Mouse (Mus musculus) ES-E14 (cell line): ENCODE measurements around the gene Tmem145. TPM values are rescaled to one million over a fixed set of nuclear protein-coding genes. Genes with fewer than 3 reads are reported as not detected.

Source experiments
- DNase-seq: peaks from one replicate; pipeline ENCODE4 v3.0.0-alpha.2; 2013; ENCODE audit warnings: low read depth, low spot score
- H3K27ac ChIP-seq: 2 replicates; pipeline ENCODE4 v1.5.1; 2012; ENCODE audit warnings: low read depth, mild to moderate bottlenecking, low read length, moderate library complexity, mixed read lengths; ENCODE audit not compliant: poor library complexity, insufficient read depth, severe bottlenecking
- H3K36me3 ChIP-seq: 2 replicates; pipeline ENCODE4 v1.6.1; 2012; ENCODE audit warnings: mild to moderate bottlenecking, low read length, moderate library complexity, mixed read lengths; ENCODE audit not compliant: control insufficient read depth, poor library complexity, insufficient read depth, severe bottlenecking
- H3K4me1 ChIP-seq, 2 experiments: fragments of 150-350 bp in 1 of 2; sonication (generic) in 1 of 2; 2 replicates each; pipeline ENCODE4 v1.6.1; 2012; ENCODE audit warnings: low read length in 2 of 2, mild to moderate bottlenecking in 1 of 2, mixed read lengths in 1 of 2; ENCODE audit not compliant: control insufficient read depth in 2 of 2, insufficient read depth in 2 of 2, poor library complexity in 1 of 2
- H3K4me3 ChIP-seq, 2 experiments: fragments of 150-350 bp in 1 of 2; sonication (generic) in 1 of 2; 2 replicates each; pipeline ENCODE4 v1.5.1; 2012; ENCODE audit warnings: low read length in 2 of 2, low read depth in 1 of 2, mild to moderate bottlenecking in 1 of 2, mixed read lengths in 1 of 2; ENCODE audit not compliant: insufficient read depth in 1 of 2, poor library complexity in 1 of 2, severe bottlenecking in 1 of 2
- H3K9ac ChIP-seq: 2 replicates; pipeline ENCODE4 v1.6.1; 2012; ENCODE audit warnings: low read depth, mild to moderate bottlenecking, low read length, mixed read lengths; ENCODE audit not compliant: poor library complexity, insufficient read depth, severe bottlenecking
- H3K9me3 ChIP-seq: fragments of 150-350 bp; sonication (generic); 2 replicates; pipeline ENCODE4 v1.6.1; 2012; ENCODE audit warnings: low read depth, mild to moderate bottlenecking, low read length; ENCODE audit not compliant: control insufficient read depth, insufficient read depth
- CHD2 ChIP-seq: IDR thresholded peaks from 2 replicates; pipeline ENCODE4 v1.6.1; 2014; ENCODE audit warnings: mild to moderate bottlenecking, low read depth, low read length, inconsistent platforms
- HCFC1 ChIP-seq: IDR thresholded peaks from 2 replicates; pipeline ENCODE4 v1.6.1; 2012; ENCODE audit warnings: low read length, inconsistent platforms, borderline replicate concordance; ENCODE audit not compliant: insufficient read depth
- MAFK ChIP-seq: IDR thresholded peaks from 2 replicates; pipeline ENCODE4 v1.6.1; 2014; ENCODE audit warnings: mild to moderate bottlenecking, low read depth, low read length, inconsistent platforms; ENCODE audit not compliant: insufficient read depth
- ZC3H11A ChIP-seq: IDR thresholded peaks from 2 replicates; pipeline ENCODE4 v1.6.1; 2012; ENCODE audit warnings: low read depth, mild to moderate bottlenecking, inconsistent platforms, low read length, borderline replicate concordance
- ZNF384 ChIP-seq: IDR thresholded peaks from 2 replicates; pipeline ENCODE4 v1.6.1; 2012; ENCODE audit warnings: low read depth, low read length, inconsistent platforms
- in situ Hi-C, 2 experiments: fragments of 600-800 bp; cut with MboI; formaldehyde crosslinking; loops; one replicate each; pipeline ENCODE4 v1.15.1; 2025; ENCODE audit warnings: low sequenced_read_pairs in 2 of 2, inconsistent platforms in 1 of 2; ENCODE audit not compliant: unreplicated experiment in 2 of 2
- total RNA-seq: library from RNA; depleted of rRNA; stranded (reverse); fragments of 300-350 nt; gene quantifications from 2 replicates; pipeline ENCODE4 v1.2.3, GENCODE M21; 2012

Gene Tmem145
- total RNA-seq, 1 experiment: 1.2 TPM

DNA sequence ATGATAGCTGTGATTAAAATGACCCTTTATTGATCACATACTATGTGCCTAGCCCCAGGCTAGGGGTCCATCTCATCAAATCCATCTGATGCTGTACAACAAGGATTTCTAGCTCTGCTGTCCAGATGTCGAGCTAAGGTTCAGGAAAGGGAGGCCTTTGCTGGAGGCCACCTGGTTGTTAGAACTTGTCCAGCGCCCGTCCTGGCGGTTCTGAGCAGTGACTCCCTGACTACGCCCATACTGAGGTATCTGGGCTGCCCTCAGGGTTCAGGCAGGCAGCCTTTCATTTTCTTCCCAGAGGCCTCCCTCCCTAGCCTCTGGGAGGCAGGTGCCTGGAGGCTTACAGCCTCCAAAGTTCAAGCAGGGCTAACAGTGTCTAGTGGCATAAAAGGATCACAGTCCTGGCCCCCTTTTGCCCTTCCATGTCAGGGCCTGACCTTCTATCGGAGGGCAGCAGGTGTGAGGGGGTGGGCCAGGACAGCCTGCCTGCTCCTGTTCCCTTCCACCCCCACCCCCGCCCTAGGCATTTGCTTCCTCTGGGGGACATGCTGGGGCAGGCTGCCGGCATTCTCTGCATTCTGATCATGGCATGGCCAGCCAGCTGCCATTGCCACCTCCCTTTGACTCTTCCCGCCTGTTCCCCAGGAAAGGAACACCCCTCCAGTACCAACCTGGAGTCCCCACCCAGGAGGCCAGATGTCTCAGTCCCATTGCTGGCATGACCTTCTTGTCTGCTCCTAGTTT is 30.2 kb upstream of the Tmem145 start:
- Histone ChIP-seq H3K27ac (peak overlapping the region; percentile 3; the same call in 1 of the 2 replicates), H3K9ac (peak overlapping the region; percentile 52), H3K4me1 (peaks cover 14 to 55% of the 10 kb centered on the region in 2 experiments), H3K36me3 (no peaks in the 10 kb centered on the region), H3K4me3 (no peak overlapping the region), H3K9me3 (no peaks in the 10 kb centered on the region)
- no peak for DNase-seq
- TF ChIP-seq HCFC1 (no peak), MAFK (no peak), ZNF384 (no peak), ZC3H11A (no peak), CHD2 (no peak)
- in situ Hi-C loops: no loop called here

DNA sequence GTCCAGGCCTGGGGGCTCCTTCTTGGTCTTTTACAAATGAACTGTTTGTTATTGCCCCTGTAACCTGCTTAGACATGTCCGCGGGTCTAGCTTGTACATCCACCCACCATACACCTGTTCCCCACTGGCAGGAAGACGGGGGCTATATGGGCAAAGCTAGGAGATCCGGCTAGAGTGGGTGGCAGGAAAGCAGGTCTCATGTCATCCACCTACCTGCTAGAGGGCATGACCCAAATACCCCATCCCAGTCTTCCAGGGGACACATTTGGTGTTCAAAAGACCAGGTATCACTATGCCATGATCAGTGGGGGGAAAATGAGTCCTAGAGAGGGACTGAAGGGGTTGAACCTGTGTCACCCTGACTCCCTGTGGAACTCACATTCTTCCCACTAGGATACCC is 28.5 kb upstream of the Tmem145 start:
- H3K27ac ChIP-seq: peak overlapping the region; percentile 87; the same call in 1 of the 2 replicates

DNA sequence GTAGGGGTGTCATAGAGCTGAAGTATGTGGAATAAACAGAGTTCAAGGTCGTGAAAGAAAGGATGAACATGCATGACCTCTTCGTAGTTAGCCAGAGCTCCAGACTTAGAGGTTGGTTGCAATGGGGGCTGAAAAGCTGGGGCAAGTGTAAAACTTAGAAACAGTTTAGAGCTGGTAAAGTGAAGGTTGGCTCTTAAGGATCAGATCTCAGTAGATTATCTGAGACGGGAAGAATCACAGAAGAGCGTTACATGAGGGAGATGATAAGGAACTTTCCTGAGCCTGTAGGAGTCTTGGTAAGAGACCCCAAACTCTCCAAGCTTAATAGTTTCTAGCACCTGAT is 27.9 kb upstream of the Tmem145 start:
- H3K27ac ChIP-seq: peak overlapping the region; percentile 87; the same call in 1 of the 2 replicates
- peaks cover 21 to 44% of the 10 kb centered on the region in 2 experiments for H3K4me1 ChIP-seq
- in situ Hi-C loops: no loop called here
- TF ChIP-seq MAFK: no peak
- no peak for TF ChIP-seq CHD2
- no peak for TF ChIP-seq HCFC1
- TF ChIP-seq ZNF384: no peak
- TF ChIP-seq ZC3H11A: 0 out of 2 replicates have a peak, but pooled peaks have one; percentile 26
- DNase-seq: no peak
- H3K36me3 ChIP-seq: no peaks in the 10 kb centered on the region
- H3K9ac ChIP-seq: peak overlapping the region; percentile 45; the same call in 1 of the 2 replicates
- no peaks in the 10 kb centered on the region for H3K9me3 ChIP-seq
- H3K4me3 ChIP-seq: peak overlapping the region; percentile 8 to 84; a peak in 3 of 4 replicates

More for the DNA sequence above, 28.5 kb upstream of the Tmem145 start:
- peak overlapping the region in 1 of 2 experiments; percentile 84; a peak in 1 of 4 replicates for H3K4me3 ChIP-seq
- peaks cover 21 to 49% of the 10 kb centered on the region in 2 experiments for H3K4me1 ChIP-seq
- H3K9me3 ChIP-seq: no peaks in the 10 kb centered on the region
- DNase-seq: no peak
- peak overlapping the region; percentile 45; the same call in 1 of the 2 replicates for H3K9ac ChIP-seq
- in situ Hi-C loops: no loop called here
- TF ChIP-seq ZC3H11A (no peak), ZNF384 (no peak), MAFK (no peak), CHD2 (no peak), HCFC1 (no peak)
- H3K36me3 ChIP-seq: no peaks in the 10 kb centered on the region

DNA sequence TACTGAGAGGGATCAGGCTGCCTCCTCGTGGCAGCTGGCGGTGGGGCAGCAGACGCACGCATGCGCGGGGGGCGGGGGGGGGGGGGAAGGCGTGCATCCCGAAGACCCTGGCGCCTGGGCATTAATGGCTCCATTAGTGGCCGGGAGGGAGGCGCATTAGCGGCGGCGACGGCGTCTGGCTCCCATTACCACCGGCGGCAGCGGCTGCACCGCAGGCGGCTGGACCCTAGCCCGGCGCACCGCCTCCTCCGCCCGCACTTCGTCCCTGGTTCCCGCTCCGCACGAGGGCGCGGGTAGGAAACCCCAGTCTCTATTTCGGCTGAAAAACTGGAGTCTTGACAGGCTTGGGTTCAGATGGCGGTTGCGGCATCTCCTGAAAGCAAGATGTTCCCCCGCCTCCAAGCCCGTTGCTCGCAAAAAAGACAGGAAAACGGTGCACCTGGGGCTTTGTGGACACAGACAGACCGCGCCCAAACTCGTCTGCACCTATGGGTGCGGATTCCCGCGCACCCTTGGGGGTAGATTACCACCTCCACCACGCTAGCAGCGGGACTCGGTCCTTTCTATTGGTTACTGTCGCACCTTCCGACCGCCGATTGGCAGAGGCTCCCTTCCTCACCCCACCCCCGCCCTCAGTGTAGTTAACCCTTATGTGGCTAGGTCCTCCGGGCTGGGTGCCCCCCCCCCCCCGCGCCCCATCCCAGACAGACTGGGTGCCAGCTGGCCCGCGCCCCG is 27.4 kb upstream of the Tmem145 start:
- in situ Hi-C loops: no loop called here
- no peak for TF ChIP-seq MAFK
- Histone ChIP-seq H3K4me3 (peak overlapping the region; percentile 84 to 85), H3K9me3 (no peaks in the 10 kb centered on the region), H3K27ac (peak overlapping the region; percentile 87), H3K9ac (peak overlapping the region; percentile 90), H3K36me3 (no peaks in the 10 kb centered on the region), H3K4me1 (peaks cover 23 to 42% of the 10 kb centered on the region in 2 experiments)
- DNase-seq: no peak
